Mouse (Mus musculus) neural tube, embryonic 10.5 days (tissue): ENCODE measurements around the gene Dazap2.

ENCODE experiments used
- DNase-seq: peaks from one replicate; pipeline ENCODE4 v3.0.0-alpha.2; 2017; ENCODE audit warnings: low spot score; ENCODE audit errors: extremely low spot score

The Dazap2 gene

DNA sequence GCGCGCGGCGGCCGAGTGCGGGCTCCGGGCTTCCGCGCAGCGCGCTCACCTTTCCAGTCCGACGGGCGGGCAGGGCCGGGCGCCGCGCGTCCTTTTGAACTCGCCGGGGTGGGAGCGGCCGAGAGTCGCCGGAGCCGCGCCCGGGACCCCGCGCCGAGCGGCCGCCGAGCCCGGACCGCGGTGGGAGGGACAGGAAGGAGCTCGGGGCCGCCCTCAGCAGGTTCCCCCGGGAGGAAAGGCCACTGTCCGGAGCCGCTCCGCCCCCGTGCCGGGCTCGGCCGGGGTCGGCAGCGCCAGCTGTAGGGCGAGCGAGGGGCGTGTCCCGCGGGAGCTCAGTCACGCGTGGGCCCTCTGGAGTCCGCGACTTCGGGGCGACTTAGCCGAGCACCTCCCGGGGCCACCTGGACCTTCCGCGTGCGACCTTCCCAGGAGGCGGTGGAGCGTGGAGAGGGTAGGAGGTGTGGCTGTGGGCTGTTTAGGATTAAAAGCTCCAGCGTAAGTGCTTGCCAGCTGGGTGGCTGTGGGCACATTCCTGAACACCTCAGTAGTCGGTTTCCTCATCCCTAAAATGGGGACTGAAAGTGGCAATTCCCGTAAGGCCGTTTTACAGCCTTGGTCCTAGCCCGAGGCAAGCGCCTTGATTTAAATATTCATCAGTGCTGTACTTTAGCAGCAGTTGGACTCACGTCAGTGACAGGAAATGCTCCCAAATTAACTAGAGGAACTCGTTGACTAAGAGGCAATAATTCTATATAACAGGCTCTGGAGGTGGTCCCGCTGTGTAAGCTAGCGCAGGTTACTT, 21.8 kb downstream of the Dazap2 start, which contains the start of gene Smagp:
Gene Smagp, minus strand, starts transcription at position 241 of the 802 bp plus-strand sequence.
- peak; percentile 49 for DNase-seq

DNA sequence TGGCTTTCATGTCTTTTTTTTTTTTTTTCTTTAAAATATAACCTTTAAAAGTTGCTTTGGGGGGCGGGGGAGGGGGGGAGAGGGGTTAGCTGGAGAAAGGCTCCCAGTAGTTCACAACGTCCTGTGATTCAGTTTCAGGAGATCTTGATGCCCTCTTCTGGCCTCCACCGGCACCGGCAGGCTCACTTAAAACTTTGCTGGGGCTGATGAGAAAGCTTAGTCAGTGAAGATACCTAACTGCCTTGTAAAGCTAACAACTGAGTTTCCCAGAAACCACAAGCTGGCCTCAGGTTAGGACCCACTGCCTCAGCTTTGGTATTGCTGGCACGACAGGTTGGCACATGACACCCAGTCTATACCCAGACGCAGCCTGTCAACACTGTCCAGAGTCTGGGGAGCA, 22.5 kb downstream of the Dazap2 start:
- DNase-seq: peak; percentile 26

GRCm38 (mm10) chr15:100639972-100640750, 25.0 kb downstream of the Dazap2 start:
- no peak for DNase-seq

- no peak for DNase-seq
Observed at GRCm38 (mm10) chr15:100641226-100641810, 26.2 kb downstream of the Dazap2 start.

- no peak for DNase-seq
Observed at GRCm38 (mm10) chr15:100642451-100642850, 27.3 kb downstream of the Dazap2 start.

DNA sequence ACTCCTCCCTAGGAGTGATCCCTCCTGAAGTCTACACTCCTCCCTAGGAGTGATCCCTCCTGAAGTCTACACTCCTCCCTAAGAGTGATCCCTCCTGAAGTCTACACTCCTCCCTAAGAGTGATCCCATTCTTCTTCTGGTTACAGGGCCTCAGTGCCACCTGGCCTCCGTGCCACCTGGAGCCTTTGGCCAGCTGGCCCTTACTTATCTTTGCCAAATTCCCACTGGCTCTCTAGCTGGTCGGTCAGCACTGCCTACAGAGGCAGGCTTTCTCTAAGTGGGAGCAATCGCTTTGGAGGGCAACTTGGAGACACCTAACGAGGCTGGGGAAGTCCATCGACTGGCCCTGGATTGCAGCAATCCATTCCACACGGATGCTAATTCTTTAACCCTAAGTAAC, 31.0 kb downstream of the Dazap2 start:
- no peak for DNase-seq

DNA sequence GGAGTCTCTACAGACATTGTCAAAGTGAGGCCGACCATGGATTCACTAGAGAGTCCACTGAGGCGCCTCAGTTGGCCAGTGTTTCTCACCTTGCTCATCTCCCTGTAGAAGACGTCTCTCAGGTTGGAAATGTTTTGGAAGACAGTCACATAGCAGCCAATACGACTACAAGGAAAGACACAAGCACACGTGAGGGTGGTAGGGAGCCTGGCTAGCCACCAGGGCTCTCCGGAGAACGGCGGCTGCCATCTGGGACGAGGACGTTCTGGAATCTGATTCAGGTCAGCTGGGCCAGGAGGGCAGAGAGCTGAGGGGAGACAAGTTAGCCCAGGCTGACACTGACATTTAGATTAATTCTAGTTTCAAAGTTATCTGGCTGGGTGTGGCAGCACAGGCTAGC, 35.0 kb downstream of the Dazap2 start:
- DNase-seq: no peak

DNA sequence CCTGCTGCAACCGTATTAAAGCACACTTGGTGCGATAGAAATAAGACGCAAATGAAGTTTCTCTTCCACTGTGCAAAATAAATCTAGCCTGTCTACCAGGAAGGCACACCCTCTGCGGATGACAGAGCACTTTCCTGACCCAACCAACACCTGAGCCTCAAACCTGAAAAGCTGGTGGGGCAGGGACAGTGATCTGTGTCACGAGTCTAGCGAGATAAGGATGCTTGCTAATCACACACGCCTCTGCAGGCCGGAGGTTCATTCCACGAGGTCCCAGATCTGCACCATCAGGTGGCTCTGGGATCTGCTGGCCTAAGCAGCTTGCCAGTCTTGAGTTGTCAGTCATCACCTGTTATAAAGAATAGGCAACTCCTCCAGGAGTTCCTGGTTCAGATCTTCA, 36.5 kb downstream of the Dazap2 start:
- no peak for DNase-seq

GRCm38 (mm10) chr15:100654271-100654670, 39.1 kb downstream of the Dazap2 start:
- DNase-seq: no peak

DNA sequence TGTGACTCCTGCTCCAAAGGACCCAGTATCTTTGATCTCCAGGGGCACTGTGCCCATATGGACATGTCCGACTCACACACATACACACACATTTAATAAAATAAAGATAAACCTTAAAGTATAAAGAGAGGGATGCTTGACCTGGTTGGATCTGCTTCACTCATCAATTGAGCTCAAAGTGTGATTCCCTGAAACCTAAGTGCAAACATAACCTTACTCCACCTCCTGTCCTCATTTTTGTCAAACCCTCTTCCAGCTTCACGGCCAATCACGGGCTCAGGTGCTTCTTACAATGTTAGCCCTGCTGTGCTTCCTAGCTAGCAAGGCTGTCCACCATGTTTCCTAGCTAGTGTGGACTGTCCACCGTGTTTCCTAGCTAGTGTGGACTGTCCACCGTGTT, 40.1 kb downstream of the Dazap2 start:
- no peak for DNase-seq

GRCm38 (mm10) chr15:100660306-100660705, 45.2 kb downstream of the Dazap2 start:
- no peak for DNase-seq

DNA sequence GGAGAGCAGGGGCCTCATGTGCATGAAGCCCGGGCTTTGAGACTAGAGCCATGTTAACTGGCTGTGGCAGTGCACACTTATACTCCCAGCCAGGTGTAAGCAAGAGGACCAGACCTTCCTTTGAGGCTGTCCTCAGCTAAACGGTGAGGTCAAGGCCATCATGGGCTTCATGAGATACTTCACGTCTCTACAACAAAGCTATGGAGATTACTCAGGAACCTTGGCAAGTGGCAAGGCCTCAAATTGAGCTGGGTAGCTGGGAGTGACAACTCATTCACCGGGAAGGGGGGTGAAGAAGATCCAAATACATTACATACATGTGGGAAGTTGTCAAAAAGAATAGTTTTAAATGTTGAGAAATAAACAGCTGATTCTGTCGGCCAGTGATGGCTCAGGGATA, 45.7 kb downstream of the Dazap2 start:
- no peak for DNase-seq

DNA sequence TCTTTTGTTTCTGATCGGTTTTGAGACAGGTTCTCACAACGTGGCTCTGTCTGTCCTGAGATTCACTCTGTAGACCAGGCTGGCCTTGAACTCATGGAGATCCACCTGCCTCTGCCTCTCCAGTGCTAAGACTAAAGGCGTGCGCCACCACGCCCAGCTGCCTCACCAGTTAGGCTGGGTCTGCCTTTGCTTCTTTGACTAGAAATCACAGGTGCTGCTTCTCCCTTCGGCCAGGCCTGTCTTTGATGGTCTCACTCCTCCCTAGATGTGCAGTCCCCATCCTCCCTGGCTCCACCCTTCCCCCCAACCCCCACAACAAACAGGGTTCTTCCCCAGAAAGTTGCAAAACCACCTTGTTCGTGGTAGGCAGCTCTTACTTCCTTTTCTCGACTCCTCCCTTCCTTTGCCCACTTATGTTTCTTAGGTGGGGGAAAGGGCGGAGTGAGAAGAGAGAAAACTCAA, 49.7 kb downstream of the Dazap2 start:
- no peak for DNase-seq

DNA sequence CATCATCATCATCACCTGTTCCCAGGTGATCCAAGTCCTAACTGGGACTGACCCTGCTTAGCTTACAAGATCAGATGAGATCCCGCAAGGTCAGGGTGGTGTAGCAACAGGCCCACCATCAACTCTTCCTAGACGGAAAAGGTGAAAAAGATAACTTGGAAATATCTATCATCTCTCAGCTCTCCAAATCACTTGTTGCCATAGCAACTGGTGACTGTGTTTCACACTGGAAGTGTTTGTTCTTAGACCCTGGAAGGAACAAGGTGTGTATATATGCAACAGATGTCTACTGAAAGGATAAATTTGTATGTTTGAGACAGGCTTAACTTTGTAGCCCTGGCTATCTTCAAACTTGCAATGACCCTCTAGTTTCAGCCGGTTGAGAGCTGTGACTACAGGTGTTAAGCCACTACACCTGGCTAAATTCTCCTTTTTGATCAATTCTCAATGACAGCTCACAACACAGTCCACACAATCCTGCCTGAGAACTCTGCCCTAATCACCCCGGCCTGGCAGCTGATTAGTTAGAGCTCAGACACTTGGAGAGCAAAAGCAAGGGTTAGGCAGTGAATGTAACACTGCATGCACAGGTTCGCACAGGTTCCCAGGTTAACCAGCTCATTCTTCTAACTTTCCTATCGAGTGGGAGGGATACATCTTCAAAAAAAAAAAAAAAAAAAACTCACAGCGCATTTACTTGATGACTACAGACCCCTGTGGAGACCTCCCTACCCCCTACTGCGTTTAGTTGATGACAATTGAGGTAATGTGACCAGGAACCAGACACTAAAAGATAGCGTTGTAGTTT, 50.5 kb downstream of the Dazap2 start:
- no peak for DNase-seq

DNA sequence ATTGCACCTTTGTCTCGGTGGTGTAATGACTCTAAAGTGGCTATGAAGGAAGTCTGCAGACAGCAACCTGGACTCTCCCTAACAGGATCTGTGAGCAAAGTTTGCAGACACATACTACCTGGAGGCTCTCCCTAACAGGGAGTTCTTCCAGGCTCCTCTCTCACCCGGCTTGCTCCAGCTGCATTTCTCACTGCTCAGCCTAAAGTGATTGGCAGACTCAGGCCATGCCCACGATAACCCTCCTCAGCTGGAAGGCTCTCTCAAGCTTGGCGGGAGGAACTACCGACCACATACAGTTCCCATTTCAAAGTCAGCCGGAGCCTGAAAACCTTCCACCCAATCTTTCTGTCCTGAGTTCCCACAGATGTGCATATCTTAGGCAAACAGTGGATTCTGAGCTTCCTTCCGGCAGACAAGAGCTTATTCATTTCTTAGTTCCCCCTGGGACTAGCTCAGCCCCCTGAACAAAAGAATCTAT, 51.1 kb downstream of the Dazap2 start:
- DNase-seq: peak; percentile 29

- no peak for DNase-seq
Observed at GRCm38 (mm10) chr15:100666851-100667250, 51.7 kb downstream of the Dazap2 start.

- no peak for DNase-seq
Observed at GRCm38 (mm10) chr15:100667420-100667819, 52.3 kb downstream of the Dazap2 start.

- DNase-seq: no peak
Observed at GRCm38 (mm10) chr15:100667871-100668545, 52.9 kb downstream of the Dazap2 start.

DNA sequence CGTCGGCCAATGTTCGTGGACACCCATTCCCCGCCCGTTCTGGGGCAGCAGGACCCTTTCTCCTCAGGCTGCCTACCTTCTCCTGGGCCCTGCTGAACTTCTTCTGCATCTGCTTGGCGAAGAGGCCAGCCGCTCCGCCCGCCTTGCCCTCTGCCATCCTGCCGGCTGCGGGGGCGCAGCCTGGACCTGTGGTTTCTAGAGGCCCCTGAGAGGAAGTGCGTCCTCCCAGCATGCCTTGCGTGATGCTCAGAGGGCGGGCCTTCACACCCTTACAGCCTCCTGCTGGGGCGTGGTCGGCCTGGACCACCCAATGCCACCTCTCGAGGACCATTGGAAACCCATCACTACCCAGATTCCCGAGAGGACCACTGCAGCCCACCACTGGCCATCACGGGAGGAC, 54.2 kb downstream of the Dazap2 start, which contains the start of gene Bin2:
Gene Bin2, minus strand, starts transcription at position 217 of the 400 bp plus-strand sequence.
- no peak for DNase-seq

GRCm38 (mm10) chr15:100670004-100670403, 54.9 kb downstream of the Dazap2 start:
- no peak for DNase-seq
